In the genomic region with DNA sequence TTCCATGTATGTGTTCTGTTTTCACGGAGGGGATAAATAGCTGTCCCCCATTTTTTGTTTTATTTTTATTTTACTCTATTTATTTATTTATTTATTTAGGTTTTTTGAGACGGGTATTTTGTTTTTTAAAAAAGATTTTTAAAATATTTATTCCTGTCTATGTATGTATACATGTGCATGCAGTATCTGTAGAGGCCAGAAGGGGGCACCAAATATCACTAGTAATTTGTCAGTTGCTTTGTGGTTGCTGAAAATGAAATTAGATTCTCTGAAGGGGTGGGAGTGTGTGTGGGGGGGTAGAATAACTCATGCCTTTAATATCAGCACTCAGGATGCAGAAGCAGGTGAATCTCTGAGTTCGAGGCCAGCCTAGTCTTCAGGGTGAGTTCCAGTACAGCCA, we compare ENCODE assay signal across 10 mouse cellular contexts. TPM values are rescaled to one million over a fixed set of nuclear protein-coding genes. Genes with fewer than 3 reads are reported as not detected.
A peak's percentile ranks its signal among the peaks of the same experiment; 100 is the strongest.
DNase-seq lines count a peak whose midpoint lies in the region; ATAC-seq lines count a peak whose summit lies in the region.
"Had no signal": no experiment of that assay in that cellular context is flagged by ENCODE, and none has a peak within 500 bp of the region (broad histone marks: within the 10 kb centered on the region; RNA-seq: fewer than 3 reads in every experiment).

No protein-coding gene starts in this region.

- H3K27me3 ChIP-seq in megakaryocyte, embryonic 14.5 days (replicated peaks): peaks cover 7% of the 10 kb centered on the region

- peaks cover 48% of the 10 kb centered on the region for H3K4me1 ChIP-seq in megakaryocyte, embryonic 14.5 days

- ATAC-seq in cerebellum, adult (ENCODE audit: insufficient number of reproducible peaks, low FRiP score, low TSS enrichment): no peak
- ATAC-seq in granulocyte monocyte progenitor cell, adult 5-6 weeks (replicated peaks; ENCODE audit: poor library complexity, severe bottlenecking): peak; percentile 47
- no peak for ATAC-seq in megakaryocyte-erythroid progenitor cell, adult 5-6 weeks (replicated peaks; ENCODE audit: low FRiP score, low TSS enrichment, poor library complexity, severe bottlenecking)

- peak overlapping the region; percentile 18 for H3K4me3 ChIP-seq in megakaryocyte, embryonic 14.5 days (replicated peaks)

- DNase-seq in cerebellum, adult 11 months: peak; percentile 61
- DNase-seq in left cerebral cortex, postnatal 14 days (ENCODE audit: low spot score in 2 of 2): peak; percentile 67 to 70
- no peak for DNase-seq in left cerebral cortex, adult 8-10 months (ENCODE audit: low spot score in 2 of 2)
- DNase-seq in adrenal gland, postnatal 36 days: peak; percentile 36 to 66

- intact Hi-C loops in left cerebral cortex, postnatal 14 days (cut with DNase I): loop anchor here (5.0 kb wide), 1 partner anchor 64 kb away; a partner anchor contains a TSS

- H3K9me3 ChIP-seq in megakaryocyte, embryonic 14.5 days: no peaks in the 10 kb centered on the region

- no peaks in the 10 kb centered on the region for H3K36me3 ChIP-seq in megakaryocyte, embryonic 14.5 days (replicated peaks; ENCODE audit: low read length)

RNA-seq across cellular contexts. Expression of a gene that starts 2.1 kb away (rescaled TPM):
- 1 to 10 TPM; 4.8 to 5.4 TPM for total RNA-seq in left cerebral cortex, postnatal 14 days (2021)
- total RNA-seq in left cerebral cortex, adult 8-10 months (2022): 1 to 10 TPM; 4.0 to 8.6 (median 7.1) TPM
- total RNA-seq in adrenal gland, postnatal 36 days (2021): 10 to 100 TPM; 28.8 to 36.4 TPM
- 3.5 and 5.6 TPM in 2 replicates for total RNA-seq in granulocyte monocyte progenitor cell, adult 5-6 weeks (2014; fragmentation: Nextera tagmentation)
- 0.47 and 1.1 TPM in 2 replicates for total RNA-seq in granulocyte monocyte progenitor cell, adult 5-6 weeks (2017)
- 3.0 TPM in 1 of 2 replicates, not detected in the other for polyA plus RNA-seq in megakaryocyte, embryonic 14.5 days (2012; ENCODE audit: insufficient read depth, low replicate concordance)
- total RNA-seq in megakaryocyte-erythroid progenitor cell, adult 5-6 weeks (2014; fragmentation: Nextera tagmentation): 2.6 and 3.6 TPM in 2 replicates
- 1.1 and 4.5 TPM in 2 replicates for total RNA-seq in megakaryocyte-erythroid progenitor cell, adult 5-6 weeks (2017)

RNA-seq across cellular contexts. Expression of a gene that starts 8.6 kb away (rescaled TPM):
- total RNA-seq in left cerebral cortex, postnatal 14 days (2021): 10 to 100 TPM; 20.9 to 22.6 TPM
- 10 to 100 TPM; 35.5 to 40.0 (median 38.3) TPM for total RNA-seq in left cerebral cortex, adult 8-10 months (2022)
- total RNA-seq in adrenal gland, postnatal 36 days (2021): 10 to 100 TPM; 14.8 to 19.9 TPM
- total RNA-seq in granulocyte monocyte progenitor cell, adult 5-6 weeks (2014; fragmentation: Nextera tagmentation): 0.30 TPM in 1 of 2 replicates, not detected in the other
- 0.04 and 0.05 TPM in 2 replicates for total RNA-seq in granulocyte monocyte progenitor cell, adult 5-6 weeks (2017)
- polyA plus RNA-seq in megakaryocyte, embryonic 14.5 days (2012; ENCODE audit: insufficient read depth, low replicate concordance): not detected in 2 replicates
- total RNA-seq in megakaryocyte-erythroid progenitor cell, adult 5-6 weeks (2014; fragmentation: Nextera tagmentation): not detected in 2 replicates
- not detected in 2 replicates for total RNA-seq in megakaryocyte-erythroid progenitor cell, adult 5-6 weeks (2017)

RNA-seq across cellular contexts. Expression of a gene that starts 9.1 kb away (rescaled TPM):
- 10 to 100 TPM; 14.6 to 17.2 TPM for total RNA-seq in left cerebral cortex, postnatal 14 days (2021)
- 10 to 100 TPM; 15.9 to 23.4 (median 19.8) TPM for total RNA-seq in left cerebral cortex, adult 8-10 months (2022)
- total RNA-seq in adrenal gland, postnatal 36 days (2021): 10 to 100 TPM; 22.5 to 23.3 TPM
- 87.2 and 120 TPM in 2 replicates for total RNA-seq in granulocyte monocyte progenitor cell, adult 5-6 weeks (2014; fragmentation: Nextera tagmentation)
- total RNA-seq in granulocyte monocyte progenitor cell, adult 5-6 weeks (2017): 47.6 and 56.5 TPM in 2 replicates
- 3.1 and 6.1 TPM in 2 replicates for polyA plus RNA-seq in megakaryocyte, embryonic 14.5 days (2012; ENCODE audit: insufficient read depth, low replicate concordance)
- total RNA-seq in megakaryocyte-erythroid progenitor cell, adult 5-6 weeks (2014; fragmentation: Nextera tagmentation): 240 and 254 TPM in 2 replicates
- 69.1 and 104 TPM in 2 replicates for total RNA-seq in megakaryocyte-erythroid progenitor cell, adult 5-6 weeks (2017)

RNA-seq across cellular contexts. Expression of a gene that starts 39.0 kb away (rescaled TPM):
- under 1 TPM in 1 of 2 experiments, not detected in 1; 0.88 TPM for total RNA-seq in left cerebral cortex, postnatal 14 days (2021)
- 1 to 10 TPM; 1.1 to 2.2 (median 1.7) TPM for total RNA-seq in left cerebral cortex, adult 8-10 months (2022)
- under 1 TPM in 1 of 2 experiments, not detected in 1; 0.46 TPM for total RNA-seq in adrenal gland, postnatal 36 days (2021)
- total RNA-seq in granulocyte monocyte progenitor cell, adult 5-6 weeks (2014; fragmentation: Nextera tagmentation): not detected in 2 replicates
- total RNA-seq in granulocyte monocyte progenitor cell, adult 5-6 weeks (2017): not detected in 2 replicates
- not detected in 2 replicates for polyA plus RNA-seq in megakaryocyte, embryonic 14.5 days (2012; ENCODE audit: insufficient read depth, low replicate concordance)
- total RNA-seq in megakaryocyte-erythroid progenitor cell, adult 5-6 weeks (2014; fragmentation: Nextera tagmentation): not detected in 2 replicates
- not detected in 2 replicates for total RNA-seq in megakaryocyte-erythroid progenitor cell, adult 5-6 weeks (2017)
- total RNA-seq: ES-E14 had no signal
- polyA plus RNA-seq: heart, embryonic 14.5 days had no signal

RNA-seq across cellular contexts. Expression of a gene that starts 42.4 kb away (rescaled TPM):
- total RNA-seq in left cerebral cortex, postnatal 14 days (2021): 10 to 100 TPM; 19.6 to 23.5 TPM
- 10 to 100 TPM; 20.3 to 22.2 (median 20.9) TPM for total RNA-seq in left cerebral cortex, adult 8-10 months (2022)
- 10 to 100 TPM; 28.3 to 30.6 TPM for total RNA-seq in adrenal gland, postnatal 36 days (2021)
- total RNA-seq in granulocyte monocyte progenitor cell, adult 5-6 weeks (2014; fragmentation: Nextera tagmentation): 47.3 and 48.4 TPM in 2 replicates
- 45.5 and 56.2 TPM in 2 replicates for total RNA-seq in granulocyte monocyte progenitor cell, adult 5-6 weeks (2017)
- 1.9 and 5.5 TPM in 2 replicates for polyA plus RNA-seq in megakaryocyte, embryonic 14.5 days (2012; ENCODE audit: insufficient read depth, low replicate concordance)
- total RNA-seq in megakaryocyte-erythroid progenitor cell, adult 5-6 weeks (2014; fragmentation: Nextera tagmentation): 101 and 128 TPM in 2 replicates
- 53.9 and 77.9 TPM in 2 replicates for total RNA-seq in megakaryocyte-erythroid progenitor cell, adult 5-6 weeks (2017)

Comparison
In these comparisons a context has a peak if more than half of its experiments do, and no peak if none do; other contexts are left out.
1. DNase-seq: peak in cerebellum, adult 11 months (single experiment), left cerebral cortex, postnatal 14 days (2 of 2) and adrenal gland, postnatal 36 days (2 of 2); none in left cerebral cortex, adult 8-10 months (0 of 2).
2. RNA of a gene that starts 8.6 kb away (total RNA-seq): 35.5 to 40.0 TPM in left cerebral cortex, adult 8-10 months, 20.9 to 22.6 TPM in left cerebral cortex, postnatal 14 days and 14.8 to 19.9 TPM in adrenal gland, postnatal 36 days; 0.04 to 0.30 TPM in granulocyte monocyte progenitor cell, adult 5-6 weeks and not detected in megakaryocyte-erythroid progenitor cell, adult 5-6 weeks; every median in the first group is over 10 times any median in the second.